Mouse (Mus musculus) intestine, embryonic 15.5 days (tissue): ENCODE results near the gene Gm20850. TPM values are rescaled to one million over a fixed set of nuclear protein-coding genes. Genes with fewer than 3 reads are reported as not detected.
"Not testable (repeated sequence)": the region's sequence is repeated elsewhere in the genome, so short reads cannot be mapped to it uniquely, and the experiment has no call there.

Source experiments
- ATAC-seq: fragments of 200-750 bp; cut with Nextera tagmentation; 2 replicates; pipeline ENCODE4 v1.8.0; 2017; ENCODE audit warnings: moderate TSS enrichment, moderate library complexity
- H3K27ac ChIP-seq: fragments of 300-500 bp; sonication (generic); 2 replicates; pipeline ENCODE4 v1.5.1; 2015; ENCODE audit warnings: mild to moderate bottlenecking, inconsistent platforms
- H3K27me3 ChIP-seq: fragments of 300-500 bp; sonication (generic); replicated peaks from 2 replicates; pipeline ENCODE4 v1.6.1; 2015; ENCODE audit warnings: inconsistent platforms
- H3K36me3 ChIP-seq: fragments of 300-500 bp; sonication (generic); 2 replicates; pipeline ENCODE4 v1.6.1; 2015; ENCODE audit warnings: inconsistent platforms
- H3K4me1 ChIP-seq: fragments of 300-500 bp; sonication (generic); replicated peaks from 2 replicates; pipeline ENCODE4 v1.6.1; 2015; ENCODE audit warnings: inconsistent platforms
- H3K4me2 ChIP-seq: fragments of 300-500 bp; sonication (generic); replicated peaks from 2 replicates; pipeline ENCODE4 v1.6.1; 2015; ENCODE audit warnings: mild to moderate bottlenecking, inconsistent platforms
- H3K4me3 ChIP-seq: fragments of 300-500 bp; sonication (generic); replicated peaks from 2 replicates; pipeline ENCODE4 v1.5.1; 2015; ENCODE audit warnings: inconsistent platforms
- H3K9ac ChIP-seq: fragments of 300-500 bp; sonication (generic); 2 replicates; pipeline ENCODE4 v1.6.1; 2015; ENCODE audit warnings: inconsistent platforms
- H3K9me3 ChIP-seq: fragments of 300-500 bp; sonication (generic); 2 replicates; pipeline ENCODE4 v1.6.1; 2016; ENCODE audit warnings: inconsistent platforms
- WGBS: fragments of 180-500 bp; shearing (Covaris S2); methylation state at CpG from one replicate; pipeline ENCODE4 v1.1.7; 2015; 5-methylcytosine and 5-hydroxymethylcytosine counted together
- polyA plus RNA-seq: library from polyadenylated mRNA; unstranded; fragments of >200 nt; fragmentation: Nextera tagmentation; extraction: Ambion mirVana; gene quantifications from 2 replicates; pipeline ENCODE4 v1.2.1, GENCODE M21; 2015

Gm20850 gene
- not detected in 2 replicates for polyA plus RNA-seq

DNA sequence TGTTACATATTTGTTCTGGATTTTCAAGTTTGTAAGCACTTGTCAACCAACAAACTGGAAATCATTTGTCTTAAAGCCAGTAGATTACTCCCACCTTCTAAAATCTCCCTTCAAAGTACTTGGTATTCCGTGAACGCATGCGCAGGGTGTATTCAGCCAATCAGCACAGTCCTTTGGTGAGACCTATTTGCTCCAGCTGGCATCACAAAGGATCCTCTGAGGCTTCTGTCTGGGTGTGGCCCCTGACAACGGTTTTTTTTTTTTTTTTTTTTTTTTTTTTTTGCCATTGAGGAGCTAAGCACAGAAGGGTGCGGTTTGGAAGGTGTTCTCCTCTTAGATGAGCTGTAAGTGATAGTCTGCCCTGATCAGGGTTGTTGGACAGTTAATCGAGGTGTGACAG, at the start of gene Gm20850:
Gm20850 (plus strand) TSS at position 301 of the 400 bp plus-strand sequence.
- H3K27me3 ChIP-seq, H3K4me3 ChIP-seq, H3K4me1 ChIP-seq, ATAC-seq, H3K36me3 ChIP-seq, H3K4me2 ChIP-seq, H3K9ac ChIP-seq, H3K27ac ChIP-seq, H3K9me3 ChIP-seq: not testable (repeated sequence)
- WGBS = no CpG with 5 or more reads among the region's 6 CpGs
